Mouse (Mus musculus): ENCODE data around the gene Mcts1.

DNA sequence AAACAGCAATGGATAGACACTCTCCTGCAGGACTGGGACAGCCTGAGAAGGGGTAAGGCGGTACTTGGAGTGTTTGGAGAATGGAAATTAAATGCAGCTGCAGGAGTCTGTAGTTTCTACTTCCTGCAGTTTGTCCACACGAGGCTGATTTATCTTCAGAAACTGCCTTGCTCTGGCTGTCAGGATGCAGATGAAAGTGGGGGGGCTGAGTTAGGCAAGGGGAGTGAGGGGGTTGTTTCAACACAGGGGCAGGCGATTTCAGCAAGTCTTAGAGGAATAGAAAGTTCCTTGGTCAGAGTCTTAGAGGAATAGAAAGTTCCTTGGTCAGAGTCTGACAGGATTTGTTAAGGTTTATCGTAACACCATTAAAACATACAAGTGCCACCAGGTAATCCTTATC is 41.8 kb downstream of the Mcts1 start:
- no peak for TF ChIP-seq GATA1 (IDR thresholded peaks at IDR 0.05; ENCODE audit: low read length)
- no peak for TF ChIP-seq TAL1 (IDR thresholded peaks at IDR 0.05; ENCODE audit: low read length)
